Mouse (Mus musculus) embryonic facial prominence, embryonic 14.5 days (tissue): Measurements from ENCODE around the gene Hist1h4b. TPM values are rescaled to one million over a fixed set of nuclear protein-coding genes. Genes with fewer than 3 reads are reported as not detected.
A peak's percentile ranks its signal among the peaks of the same experiment; 100 is the strongest.
"Not testable (repeated sequence)": the region's sequence is repeated elsewhere in the genome, so short reads cannot be mapped to it uniquely, and the experiment has no call there.

Experiments used
- ATAC-seq: fragments of 200-750 bp; cut with Nextera tagmentation; 2 replicates; pipeline ENCODE4 v1.8.0; 2017; ENCODE audit warnings: low read depth, moderate number of reproducible peaks, moderate TSS enrichment
- DNase-seq: peaks from one replicate; pipeline ENCODE4 v3.0.0-alpha.2; 2015; ENCODE audit warnings: low spot score
- H3K27ac ChIP-seq: fragments of 300-500 bp; sonication (generic); replicated peaks from 2 replicates; pipeline ENCODE4 v1.5.1; 2014; ENCODE audit warnings: low read depth, mild to moderate bottlenecking, low read length, moderate library complexity
- H3K27me3 ChIP-seq: fragments of 300-500 bp; sonication (generic); replicated peaks from 2 replicates; pipeline ENCODE4 v1.6.1; 2014; ENCODE audit warnings: low read length; ENCODE audit not compliant: control insufficient read depth, insufficient read depth
- H3K36me3 ChIP-seq: fragments of 300-500 bp; sonication (generic); 2 replicates; pipeline ENCODE4 v1.6.1; 2014; ENCODE audit warnings: low read length, mixed read lengths; ENCODE audit not compliant: control insufficient read depth, insufficient read depth
- H3K4me1 ChIP-seq: fragments of 300-500 bp; sonication (generic); 2 replicates; pipeline ENCODE4 v1.6.1; 2014; ENCODE audit warnings: antibody characterized with exemption, low read length; ENCODE audit not compliant: control insufficient read depth, insufficient read depth
- H3K4me2 ChIP-seq: fragments of 300-500 bp; sonication (generic); 2 replicates; pipeline ENCODE4 v1.6.1; 2014; ENCODE audit warnings: low read depth, mild to moderate bottlenecking, low read length, moderate library complexity, mixed read lengths
- H3K4me3 ChIP-seq: fragments of 300-500 bp; sonication (generic); 2 replicates; pipeline ENCODE4 v1.5.1; 2014; ENCODE audit warnings: low read depth, mild to moderate bottlenecking, low read length
- H3K9ac ChIP-seq: fragments of 300-500 bp; sonication (generic); 2 replicates; pipeline ENCODE4 v1.6.1; 2014; ENCODE audit warnings: low read depth, mild to moderate bottlenecking, low read length, moderate library complexity, mixed read lengths
- H3K9me3 ChIP-seq: fragments of 300-500 bp; sonication (generic); 2 replicates; pipeline ENCODE4 v1.6.1; 2016; ENCODE audit warnings: low read length; ENCODE audit not compliant: control insufficient read depth
- WGBS: fragments of 180-500 bp; shearing (Covaris S2); extraction: QIAGEN DNeasy Blood & Tissue Kit; methylation state at CpG from one replicate; pipeline ENCODE4 v1.1.7; 2014; 5-methylcytosine and 5-hydroxymethylcytosine counted together
- polyA plus RNA-seq: library from polyadenylated mRNA; unstranded; fragments of >200 nt; fragmentation: Nextera tagmentation; extraction: Ambion mirVana; gene quantifications from 2 replicates; pipeline ENCODE4 v1.2.1, GENCODE M21; 2014

Gene Hist1h4b
- polyA plus RNA-seq, 1 experiment from 2014 or later = 4.7 TPM

- H3K36me3 ChIP-seq = no peaks in the 10 kb centered on the region
- ATAC-seq (no peak), DNase-seq (no peak)
- H3K27ac ChIP-seq = peak overlapping the region; percentile 95
- H3K9me3 ChIP-seq = no peaks in the 10 kb centered on the region
- peak overlapping the region; percentile 73 for H3K9ac ChIP-seq
- peak overlapping the region; percentile 63 for H3K4me2 ChIP-seq
- peak overlapping the region; percentile 44 for H3K4me3 ChIP-seq
- peaks cover 10% of the 10 kb centered on the region for H3K4me1 ChIP-seq
- WGBS = 1% methylated on average over 11 of the region's 11 CpGs
- H3K27me3 ChIP-seq = no peaks in the 10 kb centered on the region
Measured at GRCm38 (mm10) chr13:23751478-23751956, 5.3 kb upstream of the Hist1h4b start.

GRCm38 (mm10) chr13:23752067-23752741, 4.6 kb upstream of the Hist1h4b start, which contains the start of gene Hist1h3b:
Gene Hist1h3b (plus strand): TSS chr13:23752267.
- peak; percentile 88 for ATAC-seq
- under 1% methylated on average over 13 of the region's 47 CpGs for WGBS
- H3K36me3 ChIP-seq = not testable (repeated sequence)

GRCm38 (mm10) chr13:23752742-23753172, 4.1 kb upstream of the Hist1h4b start:
- WGBS = 3% methylated on average over 6 of the region's 6 CpGs
- no peaks in the 10 kb centered on the region for H3K36me3 ChIP-seq
- H3K4me3 ChIP-seq = peak overlapping the region; percentile 38
- peak overlapping the region; percentile 54 for H3K4me2 ChIP-seq
- peak overlapping the region; percentile 66 for H3K9ac ChIP-seq
- H3K9me3 ChIP-seq = no peaks in the 10 kb centered on the region
- peak overlapping the region; percentile 82 for H3K27ac ChIP-seq
- no peaks in the 10 kb centered on the region for H3K27me3 ChIP-seq
- peaks cover 9% of the 10 kb centered on the region for H3K4me1 ChIP-seq
- no peak for ATAC-seq
- no peak for DNase-seq

More at GRCm38 (mm10) chr13:23752067-23752741, 4.6 kb upstream of the Hist1h4b start, which contains the start of gene Hist1h3b:
- peak within 1 kb of the TSS; percentile 63 for H3K4me2 ChIP-seq
- DNase-seq = peak; percentile 99
- H3K27ac ChIP-seq = peak within 1 kb of the TSS; percentile 95
- H3K4me3 ChIP-seq = peak within 1 kb of the TSS; percentile 44
- H3K9me3 ChIP-seq, H3K4me1 ChIP-seq, H3K27me3 ChIP-seq: not testable (repeated sequence)
- peak within 1 kb of the TSS; percentile 73 for H3K9ac ChIP-seq

- WGBS = 56% methylated on average over 4 of the region's 4 CpGs
- Histone ChIP-seq H3K27me3 (no peaks in the 10 kb centered on the region), H3K4me3 (peak overlapping the region; percentile 38; the same call in 1 of the 2 replicates), H3K4me2 (peak overlapping the region; percentile 54), H3K27ac (peak overlapping the region; percentile 82), H3K9me3 (no peaks in the 10 kb centered on the region), H3K4me1 (peaks cover 4% of the 10 kb centered on the region; the same call in 1 of the 2 replicates), H3K36me3 (no peaks in the 10 kb centered on the region), H3K9ac (peak overlapping the region; percentile 66)
- DNase-seq (no peak), ATAC-seq (no peak)
Measured at GRCm38 (mm10) chr13:23753314-23754078, 3.3 kb upstream of the Hist1h4b start.

- peak overlapping the region; percentile 58 for H3K27ac ChIP-seq
- ATAC-seq (no peak), DNase-seq (no peak)
- no peak overlapping the region for H3K9ac ChIP-seq
- no peak overlapping the region for H3K4me3 ChIP-seq
- no peaks in the 10 kb centered on the region for H3K36me3 ChIP-seq
- no peaks in the 10 kb centered on the region for H3K9me3 ChIP-seq
- H3K4me1 ChIP-seq = peaks cover 6% of the 10 kb centered on the region; the same call in 1 of the 2 replicates
- H3K4me2 ChIP-seq = no peak overlapping the region
- H3K27me3 ChIP-seq = no peaks in the 10 kb centered on the region
Measured at GRCm38 (mm10) chr13:23755000-23755399, 1.8 kb upstream of the Hist1h4b start.

- Histone ChIP-seq H3K4me3 (peak overlapping the region; percentile 45), H3K36me3 (no peaks in the 10 kb centered on the region), H3K27me3 (no peaks in the 10 kb centered on the region), H3K9ac (peak overlapping the region; percentile 69), H3K4me2 (peak overlapping the region; percentile 76), H3K4me1 (peaks cover 7% of the 10 kb centered on the region; the same call in 1 of the 2 replicates), H3K27ac (peak overlapping the region; percentile 93), H3K9me3 (no peaks in the 10 kb centered on the region)
- WGBS = 2% methylated on average over 13 of the region's 23 CpGs
- peak; percentile 0; the same call in 1 of the 2 replicates for ATAC-seq
- peak; percentile 58 for DNase-seq
Measured at GRCm38 (mm10) chr13:23757211-23757773, 479 bp downstream of the Hist1h4b start.

GRCm38 (mm10) chr13:23757921-23758320, 1.1 kb downstream of the Hist1h4b start:
- peak overlapping the region; percentile 93 for H3K27ac ChIP-seq
- H3K9ac ChIP-seq = no peak overlapping the region; the same call in 1 of the 2 replicates
- DNase-seq (no peak), ATAC-seq (no peak)
- H3K4me3 ChIP-seq = peak overlapping the region; percentile 45
- H3K27me3 ChIP-seq = no peaks in the 10 kb centered on the region
- WGBS = 54% methylated on average over 3 of the region's 3 CpGs
- peak overlapping the region; percentile 76 for H3K4me2 ChIP-seq
- no peaks in the 10 kb centered on the region for H3K36me3 ChIP-seq
- H3K9me3 ChIP-seq = no peaks in the 10 kb centered on the region
- H3K4me1 ChIP-seq = peaks cover 7% of the 10 kb centered on the region

GRCm38 (mm10) chr13:23759251-23759771, 2.5 kb downstream of the Hist1h4b start:
- 0 out of 2 replicates have a peak overlapping the region, but pooled peaks have one; percentile 84 for H3K4me2 ChIP-seq
- H3K4me1 ChIP-seq = peaks cover 13% of the 10 kb centered on the region
- no peak for DNase-seq
- 74% methylated on average over 3 of the region's 3 CpGs for WGBS
- H3K9ac ChIP-seq = no peak overlapping the region
- no peaks in the 10 kb centered on the region for H3K27me3 ChIP-seq
- no peaks in the 10 kb centered on the region for H3K36me3 ChIP-seq
- no peak for ATAC-seq
- H3K9me3 ChIP-seq = no peaks in the 10 kb centered on the region
- peak overlapping the region; percentile 93; the same call in 1 of the 2 replicates for H3K27ac ChIP-seq
- H3K4me3 ChIP-seq = no peak overlapping the region
